Mouse (Mus musculus): ENCODE measurements around the gene Myo1c.
"Not testable (repeated sequence)": the region's sequence is repeated elsewhere in the genome, so short reads cannot be mapped to it uniquely, and the experiment has no call there.

The Myo1c gene

DNA sequence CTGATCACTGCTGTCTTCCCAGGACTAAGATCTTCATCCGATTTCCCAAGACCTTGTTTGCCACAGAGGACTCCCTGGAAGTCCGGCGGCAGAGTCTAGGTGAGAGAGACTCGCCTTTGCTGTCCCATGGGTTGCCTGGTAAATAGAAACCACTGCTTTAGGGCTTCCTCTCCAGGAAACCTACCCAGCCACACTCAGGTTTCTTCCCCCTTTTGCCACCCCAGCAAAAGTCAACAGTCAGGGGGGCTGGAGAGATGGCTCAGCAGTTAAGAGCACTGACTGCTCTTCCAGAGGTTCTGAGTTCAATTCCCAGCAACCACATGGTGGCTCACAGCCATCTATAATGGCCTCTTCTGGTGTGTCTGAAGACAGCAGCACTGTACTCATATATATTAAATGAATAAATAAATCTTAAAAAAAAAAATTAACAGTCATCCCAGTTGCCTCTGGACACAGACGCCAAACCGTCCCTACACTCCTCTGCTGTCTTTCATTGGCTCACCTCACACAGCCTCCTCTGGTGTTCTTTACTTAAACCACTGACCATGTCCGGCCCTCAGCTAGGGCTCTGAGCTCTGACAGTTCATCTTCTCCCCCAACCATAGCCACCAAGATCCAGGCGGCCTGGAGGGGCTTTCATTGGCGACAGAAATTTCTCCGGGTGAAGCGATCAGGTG is 19.0 kb downstream of the Myo1c start:
- in situ Hi-C loops (cut with MseI, MboI), result no loop called here

DNA sequence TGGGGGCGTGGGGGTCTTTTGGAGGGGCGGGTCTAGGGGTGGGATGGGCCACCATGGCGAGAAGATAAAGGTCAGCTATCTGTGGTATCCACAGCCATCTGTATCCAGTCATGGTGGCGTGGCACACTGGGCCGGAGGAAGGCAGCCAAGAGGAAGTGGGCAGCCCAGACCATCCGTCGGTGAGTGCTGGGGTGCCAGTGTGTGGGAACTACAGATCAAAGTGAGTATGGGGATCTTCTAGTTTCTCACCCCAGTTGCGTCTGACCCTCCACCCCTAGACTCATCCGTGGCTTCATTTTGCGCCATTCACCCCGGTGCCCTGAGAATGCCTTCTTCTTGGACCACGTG is 19.5 kb downstream of the Myo1c start:
- in situ Hi-C loops (cut with MseI, MboI), result no loop called here

- in situ Hi-C loops (cut with MseI, MboI), result no loop called here
Observed at GRCm38 (mm10) chr11:75671426-75672180, 21.3 kb downstream of the Myo1c start.

DNA sequence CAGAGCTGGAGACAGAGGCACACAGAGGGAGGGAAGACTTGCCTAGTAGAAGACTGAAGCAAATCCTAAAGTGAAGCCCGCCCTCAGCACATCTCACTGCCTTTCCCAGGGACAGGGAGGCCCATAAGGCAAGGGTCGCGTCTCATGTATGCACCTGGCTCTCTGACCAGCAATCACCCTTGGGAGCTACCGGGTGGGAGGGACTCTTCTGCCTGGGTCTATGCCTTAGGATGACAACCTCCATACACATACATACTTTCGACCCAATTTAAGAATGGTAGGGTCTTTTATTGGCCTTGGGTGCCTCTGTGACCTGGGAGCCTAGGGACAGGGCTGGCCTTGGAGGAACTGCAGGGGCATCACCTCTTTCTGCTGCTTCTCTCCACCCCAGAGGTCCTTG is 23.1 kb downstream of the Myo1c start:
- in situ Hi-C loops (cut with MseI, MboI), result no loop called here

GRCm38 (mm10) chr11:75674875-75675274 is 24.6 kb downstream of the Myo1c start:
- in situ Hi-C loops (cut with MseI, MboI), result no loop called here

DNA sequence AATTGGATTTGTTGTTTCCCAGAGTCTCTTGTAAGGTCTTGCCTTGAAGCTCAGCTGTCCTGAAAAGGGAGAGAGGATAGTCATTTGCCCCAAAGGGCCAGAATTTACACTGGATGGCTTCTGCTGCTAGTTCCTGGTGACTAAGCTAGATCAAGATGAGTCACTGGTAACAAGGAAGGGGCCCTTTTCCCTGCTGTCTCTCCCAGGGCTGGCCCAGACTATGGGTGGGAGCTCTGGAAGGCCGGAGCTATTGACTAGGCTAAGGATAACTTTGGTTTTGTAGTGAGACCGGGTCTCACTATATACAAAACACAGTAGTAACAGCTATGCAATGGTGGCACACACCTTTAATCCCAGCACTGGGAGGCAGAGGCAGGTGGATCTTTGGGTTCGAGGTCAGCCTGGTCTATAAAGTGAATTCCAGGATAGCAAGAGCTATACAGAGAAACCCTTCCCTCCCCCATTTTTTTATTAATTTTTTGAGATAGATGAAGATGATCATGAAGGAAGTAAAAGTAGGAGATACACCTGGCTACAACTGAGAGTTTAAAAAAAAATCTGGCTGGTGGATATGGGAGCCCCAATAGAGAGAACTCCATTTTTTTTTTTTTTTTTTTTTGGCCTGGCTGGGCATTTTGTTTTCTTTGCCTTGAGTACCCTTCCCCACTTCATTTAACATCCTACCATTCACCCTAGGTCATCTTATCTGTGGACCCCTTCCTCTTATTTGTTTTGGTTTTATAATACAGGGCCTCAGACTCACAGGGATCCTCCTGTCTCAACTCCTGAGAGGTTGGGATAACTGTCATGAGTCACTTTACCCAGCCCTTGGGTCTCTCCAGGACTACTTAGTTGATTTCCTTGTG is 27.8 kb downstream of the Myo1c start:
- in situ Hi-C loops (cut with MseI, MboI), result no loop called here

GRCm38 (mm10) chr11:75678747-75679438 is 28.6 kb downstream of the Myo1c start, which contains the start of gene Crk:
Gene Crk (plus strand): TSS chr11:75679259.
- in situ Hi-C loops (cut with MseI, MboI), result no loop called here

DNA sequence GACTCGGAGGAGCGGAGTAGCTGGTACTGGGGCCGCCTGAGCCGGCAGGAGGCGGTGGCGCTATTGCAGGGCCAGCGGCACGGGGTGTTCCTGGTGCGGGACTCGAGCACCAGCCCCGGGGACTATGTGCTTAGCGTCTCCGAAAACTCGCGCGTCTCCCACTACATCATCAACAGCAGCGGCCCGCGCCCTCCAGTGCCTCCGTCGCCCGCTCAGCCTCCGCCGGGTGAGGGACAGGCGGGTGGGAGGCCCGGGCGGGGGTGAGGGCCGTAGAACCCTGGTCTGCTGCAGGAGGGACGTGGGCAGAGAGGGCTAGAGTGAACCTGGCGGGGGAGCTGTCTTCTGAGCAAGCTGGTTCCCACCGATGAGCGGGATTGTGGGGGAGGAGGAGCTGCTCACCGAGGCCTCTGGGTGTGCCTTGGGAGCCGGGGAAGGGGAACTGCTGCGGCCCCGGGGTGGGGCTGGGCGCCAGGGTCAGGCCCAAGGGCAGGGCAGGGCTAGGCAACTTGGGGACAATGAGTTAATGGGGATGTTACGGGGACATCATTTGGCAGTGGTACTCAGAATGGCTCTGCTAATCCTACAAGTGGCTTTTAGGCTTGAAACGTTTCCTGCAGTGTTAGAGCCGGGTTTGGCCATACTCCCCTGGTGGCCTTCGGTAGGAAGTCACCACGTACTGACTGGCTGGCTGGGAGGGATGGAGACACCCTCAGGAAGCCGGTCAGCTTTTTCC is 29.3 kb downstream of the Myo1c start:
- in situ Hi-C loops (cut with MseI, MboI), result no loop called here

- in situ Hi-C loops (cut with MseI, MboI), result no loop called here
Observed at GRCm38 (mm10) chr11:75684462-75684861, 34.2 kb downstream of the Myo1c start.

DNA sequence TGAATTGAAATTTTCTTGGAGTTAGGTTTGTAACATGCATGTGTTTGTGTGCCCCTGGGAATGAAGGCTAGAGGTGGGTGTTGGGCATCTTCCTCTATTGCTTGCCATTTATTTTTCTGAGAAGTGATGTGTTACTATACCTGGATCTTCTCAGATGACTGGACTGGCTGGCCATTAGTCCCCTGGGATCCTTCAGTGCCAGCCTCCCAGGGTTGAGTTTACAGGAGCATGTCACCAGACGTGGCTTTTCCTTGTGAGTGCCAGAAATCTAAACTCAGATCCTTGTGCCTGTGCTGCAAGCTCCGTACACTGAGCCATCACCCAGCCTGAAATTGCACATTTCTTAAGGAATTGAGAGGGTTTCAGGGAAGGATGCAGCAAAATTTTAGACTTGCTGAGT is 34.7 kb downstream of the Myo1c start:
- in situ Hi-C loops (cut with MseI, MboI), result no loop called here

DNA sequence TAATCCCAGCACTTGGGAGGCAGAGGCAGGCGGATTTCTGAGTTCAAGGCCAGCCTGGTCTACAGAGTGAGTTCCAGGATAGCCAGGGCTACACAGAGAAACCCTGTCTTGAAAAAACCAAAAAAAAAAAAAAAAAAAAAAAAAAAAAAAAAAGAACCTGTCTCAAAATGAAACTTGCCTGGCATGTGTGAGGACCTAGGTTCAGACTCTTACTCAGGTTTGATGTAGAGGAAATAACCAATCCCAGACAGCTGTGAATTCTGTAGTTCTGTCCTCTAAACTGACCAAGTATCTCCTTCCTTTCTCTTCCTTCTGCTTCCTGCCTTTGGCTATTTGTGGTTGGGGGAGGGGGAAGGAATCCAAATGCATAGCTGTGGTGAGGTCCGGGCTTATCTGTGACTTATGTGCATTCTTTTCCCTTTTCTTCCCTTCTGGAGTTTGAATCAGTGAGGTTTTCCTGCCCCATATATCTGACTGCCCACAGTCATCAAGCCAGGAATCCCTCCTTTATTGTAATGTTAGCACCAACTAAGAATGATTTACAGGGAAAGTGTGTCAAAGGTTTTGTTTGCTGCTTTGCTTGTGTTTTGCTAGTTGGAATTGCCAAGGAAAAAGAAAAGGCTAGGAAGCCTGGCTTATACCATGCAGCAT is 37.2 kb downstream of the Myo1c start:
- in situ Hi-C loops (cut with MseI, MboI), result no loop called here

GRCm38 (mm10) chr11:75688132-75688531 is 37.8 kb downstream of the Myo1c start:
- in situ Hi-C loops (cut with MseI, MboI), result no loop called here

DNA sequence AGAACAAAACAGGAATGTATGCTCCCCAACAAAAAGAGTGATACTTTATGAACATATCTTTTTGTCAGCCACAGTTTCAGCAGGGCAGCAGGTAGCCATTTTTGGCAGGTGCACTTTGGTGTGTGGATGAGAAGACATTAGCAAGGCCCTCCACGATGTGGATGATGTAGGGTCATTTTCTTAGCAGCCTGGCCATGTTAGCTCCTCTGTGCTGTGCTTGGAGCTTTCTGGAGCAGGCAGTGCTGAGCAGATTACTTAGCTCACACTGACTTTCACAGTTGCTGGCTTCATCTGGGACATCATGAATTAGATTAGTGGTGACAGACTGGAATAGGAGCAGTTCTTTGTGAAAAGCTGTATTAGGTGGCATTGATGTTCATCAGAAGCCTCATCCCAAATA is 39.7 kb downstream of the Myo1c start:
- in situ Hi-C loops (cut with MseI, MboI), result no loop called here

- in situ Hi-C loops (cut with MseI, MboI), result no loop called here
Observed at GRCm38 (mm10) chr11:75691047-75691446, 40.7 kb downstream of the Myo1c start.

DNA sequence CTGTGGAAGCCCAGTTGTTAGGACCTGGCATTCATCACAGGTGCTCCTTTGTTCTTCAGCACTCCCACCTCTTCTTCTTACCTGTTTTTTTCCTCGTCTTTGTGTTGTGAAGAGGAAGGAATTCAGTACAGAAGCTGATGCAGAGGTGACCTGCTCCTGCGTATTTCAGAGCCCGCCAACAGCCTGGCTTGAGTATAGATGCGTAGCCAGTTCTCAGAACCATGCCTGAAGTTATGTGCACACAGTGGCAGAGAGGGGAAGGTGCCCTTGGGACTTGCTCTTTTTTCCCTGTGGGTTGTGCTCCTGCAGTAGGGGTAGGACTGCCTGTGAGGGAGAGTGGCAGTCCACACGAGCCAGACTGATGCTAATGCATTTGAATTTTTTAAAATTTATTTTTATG is 43.3 kb downstream of the Myo1c start:
- in situ Hi-C loops (cut with MseI, MboI), result no loop called here

DNA sequence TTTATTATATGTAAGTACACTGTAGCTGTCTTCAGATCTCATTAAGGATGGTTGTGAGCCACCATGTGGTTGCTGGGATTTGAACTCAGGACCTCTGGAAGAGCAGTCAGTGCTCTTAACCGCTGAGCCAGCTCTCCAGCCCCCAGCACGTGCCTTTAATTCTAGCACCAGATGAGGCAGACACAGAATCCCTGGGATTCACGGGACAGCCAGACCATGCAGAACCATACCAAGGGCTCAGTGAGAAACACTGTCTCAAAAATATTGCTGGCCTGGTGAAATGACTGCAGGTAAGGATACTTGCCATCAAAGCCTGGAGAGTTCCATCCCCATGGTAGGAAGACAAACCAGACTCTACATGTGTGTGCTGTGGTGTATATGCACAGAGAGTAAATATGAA is 47.2 kb downstream of the Myo1c start:
- in situ Hi-C loops (cut with MseI, MboI), result not testable (repeated sequence)

DNA sequence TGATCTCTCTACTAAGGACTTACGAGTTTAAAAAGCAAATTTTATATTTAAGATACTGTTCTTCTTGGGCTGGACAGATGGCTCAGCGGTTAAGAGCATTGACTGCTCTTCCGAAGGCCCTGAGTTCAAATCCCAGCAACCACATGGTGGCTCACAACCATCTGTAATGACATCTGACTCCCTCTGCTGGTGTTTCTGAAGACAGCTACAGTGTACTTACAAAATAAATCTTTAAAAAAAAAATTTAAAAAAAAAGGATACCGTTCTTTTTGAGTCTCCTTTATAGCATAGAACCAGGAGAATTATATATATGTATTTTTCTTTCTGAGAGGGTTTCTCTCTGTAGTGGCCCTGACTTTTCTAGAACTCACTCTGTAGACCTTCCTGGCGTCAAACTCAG is 50.3 kb downstream of the Myo1c start:
- in situ Hi-C loops (cut with MseI, MboI), result no loop called here

DNA sequence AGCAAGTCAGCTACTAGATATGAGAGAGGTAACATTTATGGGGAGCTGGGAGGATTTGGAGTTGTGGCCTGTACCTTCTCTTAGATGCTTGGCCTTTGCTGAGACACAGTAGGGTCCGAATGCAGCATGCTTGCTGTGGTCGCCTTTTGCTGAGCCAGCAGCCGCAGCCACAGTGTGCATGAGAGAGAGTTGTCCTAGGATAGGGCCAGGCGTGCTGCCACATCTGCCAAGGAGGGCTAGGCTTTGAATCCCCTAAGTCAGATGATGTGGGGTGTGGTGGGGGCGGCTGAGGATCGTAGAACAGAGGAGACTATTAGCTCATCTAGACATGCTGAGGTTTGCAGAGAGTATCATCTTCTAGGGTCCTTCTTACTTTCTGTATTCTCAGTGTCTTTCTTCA is 52.5 kb downstream of the Myo1c start:
- in situ Hi-C loops (cut with MseI, MboI), result no loop called here

- in situ Hi-C loops (cut with MseI, MboI), result no loop called here
Observed at GRCm38 (mm10) chr11:75703748-75704147, 53.4 kb downstream of the Myo1c start.

GRCm38 (mm10) chr11:75713949-75714348 is 63.6 kb downstream of the Myo1c start:
- in situ Hi-C loops (cut with MseI, MboI), result loop anchor here in 1 of 2 experiments (10.0 kb wide), 1 partner anchor 191 kb away; no protein-coding TSS in a partner anchor
